Mouse (Mus musculus) liver, postnatal 0 days (tissue): ENCODE measurements around the gene Ache.

Experiments used
- CTCF ChIP-seq: sonication (generic); IDR thresholded peaks from 2 replicates; pipeline ENCODE4 v1.5.1; 2016; ENCODE audit warnings: antibody characterized with exemption, low read depth
- EP300 ChIP-seq: IDR thresholded peaks from 2 replicates; pipeline ENCODE4 v1.6.1; 2016; ENCODE audit warnings: antibody characterized with exemption, low read depth, mild to moderate bottlenecking

- TF ChIP-seq CTCF (no peak), EP300 (no peak)
These were observed 52.1 kb downstream of the Ache start for GRCm38 (mm10) chr5:137339290-137339979.
